Mouse (Mus musculus) E14TG2a.4 (cell line): Measurements from ENCODE around the gene Ing4.

Experiments used
- H3K27me3 ChIP-seq: 2 replicates; pipeline ENCODE4 v1.6.1; 2014; ENCODE audit warnings: low read length, control low read depth; ENCODE audit not compliant: insufficient read depth
- H3K36me3 ChIP-seq: 2 replicates; pipeline ENCODE4 v1.6.1; 2014; ENCODE audit warnings: low read length, control low read depth; ENCODE audit not compliant: insufficient read depth
- H3K4me1 ChIP-seq: replicated peaks from 2 replicates; pipeline ENCODE4 v1.6.1; 2014; ENCODE audit warnings: low read depth, low read length, control low read depth
- H3K4me3 ChIP-seq: replicated peaks from 2 replicates; pipeline ENCODE4 v1.5.1; 2014; ENCODE audit warnings: mild to moderate bottlenecking, low read length
- H3K9me3 ChIP-seq: 2 replicates; pipeline ENCODE4 v1.6.1; 2014; ENCODE audit warnings: low read length, control low read depth
- CTCF ChIP-seq: conservative IDR thresholded peaks from 2 replicates; pipeline ENCODE4 v1.5.1; 2014; ENCODE audit warnings: low read length
- NANOG ChIP-seq: IDR thresholded peaks from 2 replicates; pipeline ENCODE4 v1.6.1; 2014; ENCODE audit warnings: borderline replicate concordance, low read length, mixed read lengths
- POU5F1 ChIP-seq: IDR thresholded peaks from 2 replicates; pipeline ENCODE4 v1.6.1; 2014; ENCODE audit warnings: low read length, borderline replicate concordance

Gene Ing4

GRCm38 (mm10) chr6:125081394-125081793 is 41.8 kb downstream of the Ing4 start:
- Histone ChIP-seq H3K4me1 (peaks cover 43% of the 10 kb centered on the region), H3K36me3 (peaks cover 31% of the 10 kb centered on the region), H3K4me3 (peak overlapping the region; percentile 84), H3K9me3 (no peaks in the 10 kb centered on the region), H3K27me3 (no peaks in the 10 kb centered on the region)
- TF ChIP-seq CTCF (no peak), POU5F1 (no peak), NANOG (no peak)

GRCm38 (mm10) chr6:125081797-125082560 is 42.4 kb downstream of the Ing4 start:
- peaks cover 48% of the 10 kb centered on the region for H3K4me1 ChIP-seq
- H3K9me3 ChIP-seq, result no peaks in the 10 kb centered on the region
- no peaks in the 10 kb centered on the region for H3K27me3 ChIP-seq

GRCm38 (mm10) chr6:125082801-125083386 is 43.3 kb downstream of the Ing4 start:
- peaks cover 31% of the 10 kb centered on the region for H3K36me3 ChIP-seq
- TF ChIP-seq CTCF (no peak), NANOG (no peak), POU5F1 (no peak)
- H3K4me3 ChIP-seq, result no peak overlapping the region
- peaks cover 57% of the 10 kb centered on the region for H3K4me1 ChIP-seq
- peaks cover 7% of the 10 kb centered on the region for H3K9me3 ChIP-seq
- no peaks in the 10 kb centered on the region for H3K27me3 ChIP-seq

More at GRCm38 (mm10) chr6:125081797-125082560, 42.4 kb downstream of the Ing4 start:
- Histone ChIP-seq H3K36me3 (peaks cover 31% of the 10 kb centered on the region), H3K4me3 (peak overlapping the region; percentile 84)
- no peak for TF ChIP-seq NANOG
- TF ChIP-seq POU5F1, result no peak
- peak; percentile 81 for TF ChIP-seq CTCF

- H3K4me1 ChIP-seq, result peaks cover 69% of the 10 kb centered on the region
- no peaks in the 10 kb centered on the region for H3K27me3 ChIP-seq
- peaks cover 28% of the 10 kb centered on the region for H3K36me3 ChIP-seq
- peak; percentile 80 for TF ChIP-seq CTCF
- no peak for TF ChIP-seq POU5F1
- H3K4me3 ChIP-seq, result no peak overlapping the region
- H3K9me3 ChIP-seq, result peaks cover 7% of the 10 kb centered on the region
These were observed 44.9 kb downstream of the Ing4 start for GRCm38 (mm10) chr6:125084424-125084823.

- Histone ChIP-seq H3K36me3 (peaks cover 13% of the 10 kb centered on the region), H3K4me1 (peaks cover 78% of the 10 kb centered on the region), H3K4me3 (no peak overlapping the region), H3K9me3 (peaks cover 7% of the 10 kb centered on the region), H3K27me3 (no peaks in the 10 kb centered on the region)
- TF ChIP-seq POU5F1 (no peak), NANOG (no peak), CTCF (no peak)
These were observed 48.4 kb downstream of the Ing4 start for GRCm38 (mm10) chr6:125087937-125088336.

- Histone ChIP-seq H3K9me3 (peaks cover 7% of the 10 kb centered on the region), H3K36me3 (peaks cover 5% of the 10 kb centered on the region), H3K4me1 (peaks cover 83% of the 10 kb centered on the region), H3K27me3 (no peaks in the 10 kb centered on the region), H3K4me3 (peak overlapping the region; percentile 52)
- TF ChIP-seq NANOG, result no peak
- TF ChIP-seq POU5F1, result no peak
- TF ChIP-seq CTCF, result no peak
These were observed 49.2 kb downstream of the Ing4 start for GRCm38 (mm10) chr6:125088561-125089321.

- Histone ChIP-seq H3K27me3 (no peaks in the 10 kb centered on the region), H3K4me3 (peak overlapping the region; percentile 66), H3K9me3 (peaks cover 7% of the 10 kb centered on the region), H3K36me3 (no peaks in the 10 kb centered on the region), H3K4me1 (peaks cover 85% of the 10 kb centered on the region)
- TF ChIP-seq CTCF (no peak), POU5F1 (no peak), NANOG (no peak)
These were observed 50.2 kb downstream of the Ing4 start for GRCm38 (mm10) chr6:125089521-125090321.
